Mouse (Mus musculus): Measurements from ENCODE around the gene Plcd4. TPM values are rescaled to one million over a fixed set of nuclear protein-coding genes. Genes with fewer than 3 reads are reported as not detected.
A peak's percentile ranks its signal among the peaks of the same experiment; 100 is the strongest.

Plcd4 gene
- polyA plus RNA-seq, 1 experiment from 2014 or later: 5.7 TPM

- Histone ChIP-seq H3K27ac (peak within 1 kb of the TSS; percentile 70), H3K4me2 (peak within 1 kb of the TSS; percentile 92), H3K4me3 (peak within 1 kb of the TSS; percentile 85), H3K27me3 (replicated peaks) (no peaks in the 10 kb centered on the region), H3K9me3 (no peaks in the 10 kb centered on the region), H3K9ac (peak within 1 kb of the TSS; percentile 80), H3K36me3 (replicated peaks) (peaks cover 30% of the 10 kb centered on the region), H3K4me1 (peaks cover 20% of the 10 kb centered on the region)
- 8% methylated on average over 25 of the region's 25 CpGs for WGBS
- ATAC-seq (replicated peaks): peak; percentile 89
Measured at GRCm38 (mm10) chr1:74601267-74601962, 58.7 kb downstream of the Plcd4 start, which contains the start of the genes Rnf25 and Stk36. Gene Rnf25, minus strand, starts transcription at chr1:74601397. Gene Stk36, plus strand, starts transcription at chr1:74601445.

Small RNA genes within 50 kb of the gene (microRNA-seq; reads per million reads assigned to microRNA genes)
- not detected for gene Gm25035

Other genes with a start within 250 kb of the Plcd4 start
- 7.5 and 9.4 TPM in 2 replicates for gene Tmbim1, start 237.3 kb upstream of the Plcd4 start, polyA plus RNA-seq (2015; fragmentation: Nextera tagmentation; extraction: Ambion mirVana)
- gene Catip, start 180.8 kb upstream of the Plcd4 start, polyA plus RNA-seq (2015; fragmentation: Nextera tagmentation; extraction: Ambion mirVana): 0.68 and 1.9 TPM in 2 replicates
- gene Slc11a1, start 167.7 kb upstream of the Plcd4 start, polyA plus RNA-seq (2015; fragmentation: Nextera tagmentation; extraction: Ambion mirVana): 2.0 and 3.4 TPM in 2 replicates
- 14.3 and 17.4 TPM in 2 replicates for gene Ctdsp1, start 151.4 kb upstream of the Plcd4 start, polyA plus RNA-seq (2015; fragmentation: Nextera tagmentation; extraction: Ambion mirVana)
- gene Vil1, start 133.5 kb upstream of the Plcd4 start, polyA plus RNA-seq (2015; fragmentation: Nextera tagmentation; extraction: Ambion mirVana): 0.22 and 0.41 TPM in 2 replicates
- gene Cnot9, start 36.8 kb upstream of the Plcd4 start, polyA plus RNA-seq (2015; fragmentation: Nextera tagmentation; extraction: Ambion mirVana): 47.6 and 50.4 TPM in 2 replicates
- 27.4 and 29.3 TPM in 2 replicates for gene Usp37, start 1.4 kb downstream of the Plcd4 start, polyA plus RNA-seq (2015; fragmentation: Nextera tagmentation; extraction: Ambion mirVana)
- gene Zfp142, start 45.4 kb downstream of the Plcd4 start, polyA plus RNA-seq (2015; fragmentation: Nextera tagmentation; extraction: Ambion mirVana): 9.1 and 10.2 TPM in 2 replicates
- gene Bcs1l, start 45.4 kb downstream of the Plcd4 start, polyA plus RNA-seq (2015; fragmentation: Nextera tagmentation; extraction: Ambion mirVana): 24.2 TPM in 2 replicates
- 48.8 and 50.0 TPM in 2 replicates for gene Rnf25, start 58.5 kb downstream of the Plcd4 start, polyA plus RNA-seq (2015; fragmentation: Nextera tagmentation; extraction: Ambion mirVana)
- 21.0 and 25.1 TPM in 2 replicates for gene Stk36, start 58.6 kb downstream of the Plcd4 start, polyA plus RNA-seq (2015; fragmentation: Nextera tagmentation; extraction: Ambion mirVana)
- gene Ttll4, start 118.9 kb downstream of the Plcd4 start, polyA plus RNA-seq (2015; fragmentation: Nextera tagmentation; extraction: Ambion mirVana): 10.6 and 10.9 TPM in 2 replicates
- 2.4 and 3.3 TPM in 2 replicates for gene Cyp27a1, start 170.7 kb downstream of the Plcd4 start, polyA plus RNA-seq (2015; fragmentation: Nextera tagmentation; extraction: Ambion mirVana)
- gene Prkag3, start 206.3 kb downstream of the Plcd4 start, polyA plus RNA-seq (2015; fragmentation: Nextera tagmentation; extraction: Ambion mirVana): not detected in 2 replicates
- 5.6 and 7.2 TPM in 2 replicates for gene Wnt6, start 229.0 kb downstream of the Plcd4 start, polyA plus RNA-seq (2015; fragmentation: Nextera tagmentation; extraction: Ambion mirVana)
- gene Wnt10a, start 248.6 kb downstream of the Plcd4 start, polyA plus RNA-seq (2015; fragmentation: Nextera tagmentation; extraction: Ambion mirVana): 0.34 and 0.37 TPM in 2 replicates

Measured in midbrain, embryonic 15.5 days (tissue).